Mouse (Mus musculus) liver, embryonic 16.5 days (tissue): ENCODE measurements at regions not wholly inside any gene's neighbourhood (a gene's known extent, or its start where the extent isn't known, plus 50 kb on each side); places are given as distances from the start of the nearest gene placed in this dataset. TPM values are rescaled to one million over a fixed set of nuclear protein-coding genes. Genes with fewer than 3 reads are reported as not detected.

Source experiments
- microRNA-seq: library from miRNA; unstranded; fragments of <30 nt; microRNA quantifications from one replicate; pipeline ENCODE4, GENCODE M21; 2016

Small RNAs in the stretch of these regions (microRNA-seq; reads per million reads assigned to microRNA genes)
- not detected for gene Gm27392
